Mouse (Mus musculus) urinary bladder, postnatal 14 days (tissue): Measurements from ENCODE around the gene Tmem268.

ENCODE experiments used
- DNase-seq: peaks from one replicate; pipeline ENCODE4 v3.0.0; 2021; ENCODE audit warnings: low spot score

Gene Tmem268

GRCm38 (mm10) chr4:63555111-63555510 lies 3.5 kb upstream of the Tmem268 start:
- DNase-seq, result no peak

GRCm38 (mm10) chr4:63556665-63557064 lies 1.9 kb upstream of the Tmem268 start:
- no peak for DNase-seq

- DNase-seq, result no peak
Measured at GRCm38 (mm10) chr4:63557124-63558059, 1.2 kb upstream of the Tmem268 start.

- DNase-seq, result no peak
Measured at GRCm38 (mm10) chr4:63559127-63559697, 631 bp downstream of the Tmem268 start.

GRCm38 (mm10) chr4:63560079-63560478 lies 1.5 kb downstream of the Tmem268 start:
- DNase-seq, result no peak

GRCm38 (mm10) chr4:63561861-63562675 lies 3.5 kb downstream of the Tmem268 start:
- DNase-seq, result no peak

GRCm38 (mm10) chr4:63562742-63563141 lies 4.2 kb downstream of the Tmem268 start:
- no peak for DNase-seq

GRCm38 (mm10) chr4:63567712-63568390 lies 9.3 kb downstream of the Tmem268 start:
- DNase-seq, result no peak

GRCm38 (mm10) chr4:63569322-63569721 lies 10.7 kb downstream of the Tmem268 start:
- DNase-seq, result no peak

- DNase-seq, result no peak
Measured at GRCm38 (mm10) chr4:63570208-63570781, 11.7 kb downstream of the Tmem268 start.

GRCm38 (mm10) chr4:63572621-63573020 lies 14.0 kb downstream of the Tmem268 start:
- no peak for DNase-seq

GRCm38 (mm10) chr4:63579649-63580048 lies 21.1 kb downstream of the Tmem268 start:
- no peak for DNase-seq

- no peak for DNase-seq
Measured at GRCm38 (mm10) chr4:63580078-63580477, 21.5 kb downstream of the Tmem268 start.

GRCm38 (mm10) chr4:63582580-63582979 lies 24.0 kb downstream of the Tmem268 start:
- no peak for DNase-seq

- DNase-seq, result no peak
Measured at GRCm38 (mm10) chr4:63585216-63585615, 26.6 kb downstream of the Tmem268 start.

- DNase-seq, result no peak
Measured at GRCm38 (mm10) chr4:63586240-63586639, 27.7 kb downstream of the Tmem268 start.

- DNase-seq, result no peak
Measured at GRCm38 (mm10) chr4:63589987-63590386, 31.4 kb downstream of the Tmem268 start.

GRCm38 (mm10) chr4:63590538-63590937 lies 32.0 kb downstream of the Tmem268 start:
- no peak for DNase-seq

- DNase-seq, result no peak
Measured at GRCm38 (mm10) chr4:63594459-63595110, 36.0 kb downstream of the Tmem268 start.

- DNase-seq, result no peak
Measured at GRCm38 (mm10) chr4:63595259-63595658, 36.7 kb downstream of the Tmem268 start.

GRCm38 (mm10) chr4:63596010-63596409 lies 37.4 kb downstream of the Tmem268 start:
- DNase-seq, result no peak
